Mouse (Mus musculus) stomach, postnatal 0 days (tissue): ENCODE measurements around the gene Sox6.

Source experiments
- CTCF ChIP-seq: IDR thresholded peaks from 2 replicates; pipeline ENCODE4 v1.5.1; 2016; ENCODE audit warnings: antibody characterized with exemption, low read depth, mild to moderate bottlenecking, moderate library complexity
- EP300 ChIP-seq: optimal IDR thresholded peaks from 2 replicates; pipeline ENCODE3; 2016; ENCODE audit warnings: antibody characterized with exemption

GRCm38 (mm10) chr7:115471521-115471920 lies 567.1 kb downstream of the Sox6 start:
- TF ChIP-seq CTCF (no peak), EP300 (no peak)
